Mouse (Mus musculus): ENCODE measurements at regions not wholly inside any gene's neighbourhood (a gene's known extent, or its start where the extent isn't known, plus 50 kb on each side); places are given as distances from the start of the nearest gene placed in this dataset.

DNA sequence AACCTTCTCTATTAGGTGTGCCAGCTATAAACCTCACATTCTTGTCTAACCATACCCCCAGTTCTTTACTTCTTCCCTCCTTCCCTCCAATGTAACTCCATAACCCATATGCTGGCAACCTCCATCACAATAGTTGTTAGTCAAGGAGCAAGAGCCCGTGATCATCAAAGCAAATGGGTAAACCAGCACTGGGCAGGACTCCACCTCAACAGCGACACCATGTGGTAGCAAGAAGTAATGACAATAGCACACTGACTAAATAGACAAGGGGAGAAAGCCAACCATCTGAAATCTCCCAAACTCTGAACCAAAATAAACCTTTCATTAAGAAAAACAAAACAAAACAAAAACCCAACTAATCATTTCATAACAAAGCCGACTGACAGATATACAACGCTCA is 297.8 kb downstream of the Psat1 start:
- DNase-seq (ENCODE audit: low spot score in 2 of 2): peak in 1 of 2 experiments; percentile 42

DNA sequence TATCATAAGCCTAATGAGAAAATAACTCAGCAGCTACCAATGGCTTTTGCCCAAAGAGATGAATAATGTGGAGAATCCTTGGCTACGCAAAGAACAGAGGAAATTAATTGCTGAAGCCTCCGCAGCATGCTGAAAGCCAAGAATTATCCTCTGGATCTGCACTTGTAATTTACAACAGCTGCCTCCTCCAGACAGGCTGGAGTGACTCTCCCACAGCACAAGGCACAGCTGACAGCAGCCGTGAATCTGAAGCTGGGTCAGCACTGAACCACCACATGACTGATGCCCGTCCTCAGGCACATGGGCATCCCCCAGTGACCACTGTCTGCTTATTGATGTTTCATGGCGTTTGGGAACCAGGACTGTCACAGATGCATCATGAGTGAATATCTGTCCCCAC is 299.8 kb downstream of the Psat1 start:
- peak in 1 of 2 experiments; percentile 19 for DNase-seq (ENCODE audit: low spot score in 2 of 2)

DNA sequence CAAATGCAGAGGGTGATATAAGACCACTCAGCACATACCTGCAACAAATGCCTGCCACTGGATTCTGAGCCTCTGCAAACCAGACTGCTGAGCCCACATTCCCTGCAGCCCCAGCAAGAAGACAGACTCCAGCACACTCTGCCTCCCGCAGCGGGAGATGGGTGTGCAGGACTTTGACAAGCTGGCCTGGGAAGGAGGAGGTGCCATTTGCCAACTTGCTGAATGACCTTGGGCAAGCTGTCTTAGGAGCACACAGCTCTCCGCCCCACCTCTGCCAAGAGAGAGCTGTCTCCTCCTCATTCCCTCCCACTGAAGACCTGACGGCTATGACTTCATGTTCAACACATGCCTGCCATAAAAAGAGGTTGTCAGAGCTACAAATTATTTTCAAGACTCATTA is 302.4 kb downstream of the Psat1 start:
- peak in 1 of 2 experiments; percentile 26 for DNase-seq (ENCODE audit: low spot score in 2 of 2)

DNA sequence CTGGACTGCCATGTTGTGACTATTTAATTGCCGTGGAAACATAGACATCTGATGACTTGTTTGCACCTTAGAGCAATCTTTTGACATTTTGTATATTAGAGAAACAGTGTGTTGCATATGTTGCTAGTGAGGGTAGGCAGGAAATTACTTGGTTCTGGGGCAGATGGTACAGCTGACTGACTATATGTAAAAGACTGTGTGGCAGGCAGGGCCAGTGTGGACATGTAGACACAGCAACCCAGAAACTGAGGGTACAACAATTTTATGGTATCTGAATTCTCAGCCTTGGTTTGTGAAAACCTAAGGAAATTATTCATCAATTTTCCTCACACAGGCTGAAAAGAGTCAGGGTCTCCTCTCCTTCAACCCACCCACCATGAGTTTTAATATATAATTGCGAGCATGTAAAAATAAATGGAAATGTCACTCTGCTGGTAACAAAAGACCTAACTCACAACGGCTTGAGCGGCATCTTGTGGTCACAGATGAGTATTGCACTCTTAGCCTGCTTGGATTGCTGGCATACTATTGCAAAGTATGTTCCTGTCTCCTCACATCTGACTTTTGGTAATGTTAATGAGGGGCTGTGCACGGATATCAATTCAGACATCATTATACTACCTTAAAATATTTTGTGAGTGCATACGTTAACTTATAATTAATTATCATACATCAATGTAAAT is 329.8 kb downstream of the Psat1 start:
- DNase-seq (ENCODE audit: low spot score in 2 of 2): peak; percentile 64 to 81

DNA sequence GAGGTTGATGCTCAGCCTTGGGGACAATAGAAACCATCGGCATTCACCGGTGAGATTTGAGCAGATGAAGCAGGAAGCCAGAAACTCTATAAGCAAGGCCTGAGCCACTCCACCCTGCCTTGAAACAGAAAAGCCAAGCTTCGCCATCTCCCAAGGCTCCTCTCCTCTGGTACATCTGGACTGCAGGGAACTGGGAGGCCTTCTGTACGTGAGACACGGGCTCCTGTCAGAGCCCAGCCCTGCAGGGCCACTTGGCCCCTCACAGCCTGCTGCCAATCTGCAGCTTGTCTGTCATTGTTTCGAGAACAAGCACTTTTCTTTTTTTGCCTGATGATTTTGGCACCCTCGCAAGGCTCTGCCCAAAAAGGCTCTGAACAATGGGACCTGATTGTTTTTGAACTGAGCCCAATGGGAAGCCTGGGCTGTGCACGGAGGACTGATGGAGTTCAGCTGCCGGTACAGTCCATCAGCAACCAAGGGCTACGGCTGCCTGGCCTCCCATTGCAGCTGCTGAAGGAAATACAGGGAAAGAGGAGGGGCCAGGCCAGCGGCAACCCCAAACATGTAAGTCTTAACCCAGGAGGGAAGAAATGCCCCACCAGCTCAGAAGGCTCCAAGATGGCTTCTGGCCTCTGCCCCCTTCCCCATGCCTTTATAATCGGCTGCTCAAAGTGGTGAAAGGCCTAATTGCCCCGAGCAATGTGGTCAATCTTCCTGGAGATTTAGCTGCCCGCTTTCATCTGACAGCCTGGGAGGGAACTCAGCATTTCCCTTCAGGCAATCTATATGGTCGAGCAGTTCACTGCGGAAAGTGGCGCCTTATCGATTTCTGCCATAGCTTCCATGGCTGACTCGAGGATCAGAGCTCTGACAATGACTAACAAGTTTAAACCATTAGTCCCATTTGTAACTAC is 332.2 kb downstream of the Psat1 start:
- no peak for DNase-seq (ENCODE audit: low spot score in 2 of 2)

DNA sequence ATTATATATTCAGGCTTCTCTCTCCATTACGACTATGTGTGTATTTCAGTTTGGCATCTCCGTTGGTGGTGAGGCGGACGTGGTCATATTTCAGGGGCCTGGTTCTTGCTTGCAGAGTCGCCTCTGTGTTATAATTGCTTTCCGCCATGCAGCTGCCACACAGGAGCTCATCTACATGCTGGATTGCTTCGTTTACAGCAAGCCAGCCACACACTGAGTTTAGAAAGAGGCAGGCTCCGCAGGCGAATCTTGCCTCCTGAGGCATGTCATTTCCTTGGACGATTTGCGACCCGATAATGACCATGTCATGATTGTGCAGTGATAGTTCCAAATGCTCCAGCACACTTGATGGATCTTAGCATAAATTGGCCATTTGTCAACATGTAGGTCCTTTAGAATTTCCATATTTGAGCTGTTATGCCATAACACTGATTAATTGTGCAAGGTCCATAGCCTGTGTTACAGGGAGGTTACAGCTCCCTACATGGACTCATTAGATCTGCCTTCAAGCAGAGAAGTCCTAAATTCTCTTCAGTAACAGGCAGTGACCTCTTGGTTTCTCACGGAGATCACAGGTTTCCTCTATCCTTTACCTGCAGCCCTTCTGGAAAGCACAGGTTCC is 335.9 kb downstream of the Psat1 start:
- no peak for DNase-seq (ENCODE audit: low spot score in 2 of 2)

DNA sequence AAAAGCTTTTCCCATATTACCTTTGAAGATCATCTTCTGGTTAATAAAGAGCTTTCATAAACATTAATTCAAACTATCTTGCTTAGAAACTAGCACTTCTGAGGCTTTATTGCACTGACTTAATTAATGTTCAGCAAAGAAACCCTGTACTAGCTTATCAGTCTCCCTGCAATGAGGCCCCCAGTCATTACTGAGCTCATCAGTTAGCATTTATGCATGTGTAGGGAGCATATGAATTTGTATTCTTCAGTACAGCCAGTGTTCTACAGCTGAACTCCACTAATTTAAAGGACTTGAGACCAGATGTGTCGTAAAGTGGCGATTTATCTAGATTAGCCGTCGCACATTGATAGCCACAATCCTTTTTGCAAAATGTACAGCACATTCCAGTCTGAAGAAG is 340.7 kb downstream of the Psat1 start:
- DNase-seq (ENCODE audit: low spot score in 2 of 2): no peak

DNA sequence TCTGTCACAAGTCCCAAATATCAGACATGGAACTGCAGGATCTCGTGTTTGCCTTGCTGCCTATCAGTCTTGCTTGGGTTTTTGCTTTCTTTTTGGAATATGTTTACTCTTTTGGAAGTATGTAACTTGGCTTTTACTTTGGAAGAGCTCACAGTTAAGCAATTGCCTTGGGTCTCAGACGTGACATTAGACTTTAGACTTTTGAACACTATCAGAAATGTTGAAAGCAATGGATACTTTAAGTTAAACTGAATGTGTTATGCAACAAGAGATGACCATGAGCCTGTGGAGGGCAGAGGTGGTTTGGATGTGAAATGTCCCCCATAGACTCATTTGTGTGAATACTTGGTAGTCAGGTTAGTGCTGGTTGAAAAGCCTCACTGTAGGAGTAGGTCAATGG is 354.3 kb downstream of the Psat1 start:
- DNase-seq (ENCODE audit: low spot score in 2 of 2): no peak

DNA sequence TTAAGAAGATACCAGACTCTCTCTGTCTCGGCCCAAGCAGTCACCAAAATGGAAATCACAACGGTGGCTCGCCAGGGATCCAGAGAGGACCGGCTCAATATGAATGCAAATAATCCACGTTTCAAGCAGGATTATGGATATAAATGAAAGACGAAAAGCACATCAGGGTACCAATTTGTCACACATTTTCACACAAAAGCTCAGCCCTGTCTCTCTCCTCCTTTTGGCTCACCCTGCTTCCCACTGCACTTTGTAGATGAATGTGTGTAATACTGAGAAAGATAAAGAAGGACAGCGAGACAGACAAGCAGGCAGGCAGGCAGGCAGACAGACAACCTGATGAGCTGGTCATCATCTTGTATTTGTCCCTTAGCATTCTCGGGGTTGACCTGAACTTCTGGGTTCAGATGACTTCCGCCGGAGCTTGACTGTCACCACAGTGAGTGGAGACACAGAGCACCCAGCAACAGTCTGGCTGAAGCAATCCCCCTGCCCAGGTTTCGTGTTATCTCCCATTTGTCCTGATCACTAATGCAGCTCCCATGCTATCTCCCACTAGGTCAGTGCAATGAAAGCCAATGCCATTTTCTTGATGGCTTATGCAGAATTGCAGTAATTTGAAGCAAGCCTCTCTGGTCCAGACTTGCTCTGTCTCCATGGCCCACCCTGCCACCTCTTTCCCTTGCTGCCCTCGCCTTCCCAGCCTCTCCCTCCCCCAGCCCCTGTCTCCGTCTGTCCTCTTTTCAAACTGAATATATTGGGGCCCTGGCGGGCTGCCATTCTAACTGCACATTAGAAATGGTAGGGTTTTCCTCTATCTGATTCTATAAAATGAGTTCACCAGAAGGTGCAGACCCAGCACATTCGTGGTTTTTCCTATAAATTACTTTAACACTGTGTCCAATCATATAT is 363.1 kb downstream of the Psat1 start:
- no peak for DNase-seq (ENCODE audit: low spot score in 2 of 2)

DNA sequence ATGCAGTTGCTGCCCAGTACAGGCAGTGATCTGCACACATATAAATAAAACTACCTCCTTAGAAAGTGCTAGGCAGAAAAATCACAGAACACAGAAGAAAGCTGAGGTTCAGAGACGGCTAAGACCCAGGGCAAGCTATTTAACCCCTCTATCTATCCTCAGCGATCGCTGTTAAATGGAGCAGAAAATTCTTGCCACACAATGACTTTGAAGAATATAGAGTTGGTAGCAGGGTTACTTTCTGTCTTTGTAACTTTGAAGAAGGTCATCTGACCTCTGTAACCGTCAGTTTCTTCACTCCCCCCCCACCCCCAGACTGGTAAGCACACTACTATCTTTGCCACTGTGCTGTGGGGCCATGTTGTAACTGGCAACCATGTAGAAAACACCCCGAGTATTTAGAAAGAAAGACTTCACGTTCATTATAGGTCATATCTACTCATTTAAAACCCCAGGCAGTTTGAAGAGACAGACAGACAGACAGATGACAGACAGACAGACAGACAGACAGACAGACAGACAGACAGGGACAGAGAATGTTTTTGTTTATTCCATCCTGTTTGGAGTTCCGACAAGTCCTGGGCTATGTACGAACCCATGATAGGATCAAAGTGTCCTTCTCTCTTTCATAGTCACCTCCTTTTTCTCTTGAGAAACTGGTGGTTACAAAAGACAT is 363.9 kb downstream of the Psat1 start:
- DNase-seq (ENCODE audit: low spot score in 2 of 2): no peak

DNA sequence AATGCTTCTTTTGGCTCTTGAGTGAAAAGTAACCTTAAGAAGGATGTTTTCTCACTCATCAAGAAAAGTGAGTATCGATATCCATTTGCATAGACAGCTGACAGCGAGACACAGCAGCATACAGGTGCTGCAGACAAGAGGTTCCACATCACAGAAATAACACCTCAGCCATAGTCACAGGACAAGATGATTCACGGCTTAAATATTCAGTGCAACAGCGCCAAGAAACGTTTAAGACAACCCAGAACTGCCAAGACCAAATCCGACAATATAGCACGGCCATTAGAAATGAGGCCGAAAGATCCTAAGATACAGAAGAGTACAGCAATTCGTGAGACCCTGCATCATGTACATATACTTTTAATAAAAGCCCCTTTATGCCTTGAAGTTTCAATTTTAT is 375.9 kb downstream of the Psat1 start:
- DNase-seq (ENCODE audit: low spot score in 2 of 2): no peak

DNA sequence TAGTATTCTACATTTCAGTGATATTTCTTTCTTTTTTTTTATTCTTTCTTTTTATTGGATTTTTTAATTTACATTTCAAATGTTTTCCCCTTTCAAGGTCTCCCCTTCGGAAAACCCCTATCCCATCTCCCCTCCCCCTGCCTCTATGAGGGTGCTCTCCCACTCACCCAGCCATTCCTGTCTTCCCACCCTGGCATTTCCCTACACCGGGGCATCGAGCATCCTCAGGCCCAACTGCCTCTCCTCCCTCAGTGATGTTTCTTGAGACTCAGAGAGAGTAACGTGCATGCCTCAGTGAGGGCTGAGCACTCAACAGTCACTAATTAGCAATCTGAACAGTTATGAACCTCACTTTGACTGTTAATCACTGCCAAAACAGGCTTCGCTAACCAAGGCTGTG is 385.6 kb downstream of the Psat1 start:
- no peak for DNase-seq (ENCODE audit: low spot score in 2 of 2)

DNA sequence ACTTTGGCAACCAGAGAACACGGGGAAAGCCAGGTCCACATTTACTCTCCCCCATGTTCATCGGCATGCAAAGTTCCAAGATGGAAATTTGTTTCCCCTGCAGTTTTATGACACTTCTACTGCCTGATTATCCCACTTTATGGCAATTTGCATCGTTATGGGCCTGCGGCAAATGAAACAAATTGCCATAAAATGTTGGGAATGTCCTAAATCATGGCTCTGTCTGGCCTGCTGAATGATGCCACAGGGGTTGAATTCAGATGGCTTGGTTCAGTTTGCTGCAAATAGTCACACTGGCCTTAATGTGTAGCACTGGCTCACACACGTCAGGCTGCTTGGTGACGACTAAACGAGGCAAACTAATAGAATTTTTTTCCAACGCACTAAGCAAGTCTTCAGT is 393.2 kb downstream of the Psat1 start:
- DNase-seq (ENCODE audit: low spot score in 2 of 2): no peak

DNA sequence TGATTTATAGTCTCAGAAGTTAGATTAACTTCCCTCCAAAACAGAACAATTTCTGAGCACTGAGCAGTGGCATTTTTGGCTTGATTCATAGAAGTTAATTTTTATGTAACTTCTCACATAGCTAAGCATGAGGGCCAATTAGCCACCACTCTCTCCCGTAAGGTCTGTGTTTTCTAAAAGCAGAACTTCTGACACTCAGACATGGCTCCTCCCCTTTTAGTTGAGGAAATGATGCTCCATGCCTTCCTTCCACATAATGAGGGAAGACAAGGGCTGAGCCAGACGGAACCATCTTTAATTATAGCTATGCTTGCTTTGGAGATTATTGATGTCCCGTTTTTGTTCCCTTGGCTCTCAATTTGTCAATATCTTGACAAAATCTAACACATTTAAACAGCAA is 429.3 kb downstream of the Psat1 start:
- no peak for DNase-seq (ENCODE audit: low spot score in 2 of 2)

DNA sequence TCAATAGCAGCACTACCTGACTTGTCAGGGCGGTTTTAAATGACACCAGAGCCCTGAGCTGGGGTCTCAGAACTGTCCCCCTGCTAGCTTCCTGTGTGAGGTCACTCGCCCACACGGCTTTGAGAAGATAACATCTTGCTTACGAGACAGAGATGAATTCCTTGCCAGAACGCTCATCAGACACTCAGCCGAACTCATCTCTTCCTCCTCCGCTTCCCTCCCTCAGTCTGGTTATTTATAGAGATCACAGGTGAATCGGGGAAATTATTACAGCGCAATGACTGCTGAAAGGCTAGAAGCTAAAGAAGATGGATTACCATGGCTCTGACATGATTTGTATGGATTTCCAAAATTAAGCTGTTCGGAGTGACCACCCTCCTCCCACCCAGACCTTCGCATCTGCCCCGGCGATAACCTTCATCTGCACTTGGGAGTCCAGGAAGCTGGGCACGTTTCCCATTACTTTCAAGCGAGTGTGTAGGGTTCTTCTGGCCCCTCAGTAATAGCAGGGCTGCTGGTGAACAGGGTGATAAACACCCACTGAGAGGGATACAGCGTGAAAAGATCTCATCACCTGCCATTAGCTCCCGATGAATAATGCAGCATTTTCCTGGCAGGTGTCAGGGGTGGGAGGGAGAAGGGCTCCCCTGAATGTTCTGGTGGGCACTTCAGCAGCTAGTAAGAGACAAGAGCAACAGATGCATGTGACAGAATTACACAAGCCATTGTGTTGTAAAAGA is 430.4 kb downstream of the Psat1 start:
- DNase-seq (ENCODE audit: low spot score in 2 of 2): peak; percentile 32 to 42

DNA sequence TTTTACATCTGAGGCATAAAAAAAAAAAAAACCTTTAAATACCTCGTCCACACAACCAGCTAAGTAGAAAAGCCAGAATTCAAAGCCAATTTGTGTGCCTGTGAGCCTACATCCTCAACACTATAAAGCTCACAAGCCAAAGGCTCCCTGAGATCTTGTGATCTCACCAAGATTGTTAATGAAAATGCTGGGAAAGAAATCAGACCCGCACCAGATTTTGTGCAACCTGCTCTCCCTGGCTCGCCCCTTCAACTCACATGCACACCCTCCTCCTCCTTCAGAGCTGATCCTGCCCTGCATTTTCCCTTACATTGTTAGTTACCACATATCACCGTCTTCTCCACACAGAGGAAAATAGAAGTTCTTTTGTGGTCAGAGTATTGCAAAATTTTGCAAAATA is 433.9 kb downstream of the Psat1 start:
- peak; percentile 13 to 35 for DNase-seq (ENCODE audit: low spot score in 2 of 2)

DNA sequence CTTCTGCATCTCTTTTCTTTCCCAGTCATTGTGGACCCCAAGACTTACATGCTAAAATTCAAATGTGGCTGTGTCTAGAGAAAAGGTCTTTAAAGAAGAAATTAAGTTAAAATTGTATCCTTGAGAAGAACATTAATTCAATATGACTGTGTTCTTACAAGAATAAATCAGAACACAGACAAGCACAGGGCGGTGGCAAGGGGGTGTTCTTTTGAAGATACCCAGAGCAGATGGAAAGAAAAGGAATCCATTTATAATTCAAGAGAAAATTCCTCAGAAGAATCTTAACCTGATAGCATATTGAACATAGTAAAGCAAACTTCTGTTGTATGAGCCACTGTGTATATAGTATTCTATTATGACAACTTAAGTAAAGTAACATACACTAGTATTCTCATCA is 436.7 kb downstream of the Psat1 start:
- DNase-seq (ENCODE audit: low spot score in 2 of 2): peak in 1 of 2 experiments; percentile 32

DNA sequence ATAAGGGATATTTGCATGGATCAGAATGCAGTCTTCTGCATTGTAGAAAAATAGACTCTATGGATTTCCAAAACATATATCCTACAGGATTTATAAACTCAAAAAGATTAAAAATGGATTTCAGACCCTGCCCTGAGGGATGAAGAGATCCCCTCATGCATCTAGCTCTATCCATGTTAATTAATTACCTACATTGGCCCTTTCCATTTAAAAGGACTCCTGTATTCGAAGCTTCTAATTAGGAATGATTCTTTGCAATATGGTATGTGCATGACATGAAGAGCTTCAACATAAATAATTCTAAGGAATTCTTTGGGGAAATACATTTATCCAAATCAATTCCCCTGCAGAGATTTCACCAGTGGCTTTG is 444.2 kb downstream of the Psat1 start:
- no peak for DNase-seq (ENCODE audit: low spot score in 2 of 2)

DNA sequence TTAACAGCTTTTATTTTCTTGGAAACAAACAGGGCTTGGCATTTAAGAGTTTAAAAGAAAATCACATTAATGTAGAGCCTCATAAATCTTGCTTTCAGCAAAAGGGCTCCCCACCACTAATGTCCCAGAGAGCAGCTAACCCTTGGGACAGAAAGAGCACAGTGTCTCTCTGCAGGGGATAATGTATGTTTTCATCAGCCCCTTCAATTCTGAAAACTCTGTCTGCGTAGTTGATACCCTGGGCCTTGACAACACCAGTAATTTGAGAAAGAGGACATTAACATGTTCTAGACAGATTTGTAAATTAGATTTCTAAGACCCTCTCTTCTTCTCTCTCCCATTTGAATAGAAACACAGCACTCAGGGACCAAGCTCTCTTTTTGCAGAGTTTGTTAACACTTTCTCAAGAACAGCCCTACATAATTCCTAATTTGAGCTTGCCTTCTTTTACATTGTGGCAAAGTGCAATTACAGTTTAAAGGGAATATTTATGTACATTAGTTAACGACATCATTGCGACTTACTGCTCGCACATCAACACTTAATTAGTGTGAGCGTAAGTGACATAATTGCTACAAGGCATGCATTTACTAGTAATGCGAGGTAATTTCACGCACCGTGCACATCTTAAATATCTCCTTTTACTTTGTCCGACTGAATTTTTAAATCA is 444.7 kb downstream of the Psat1 start:
- no peak for DNase-seq (ENCODE audit: low spot score in 2 of 2)

DNA sequence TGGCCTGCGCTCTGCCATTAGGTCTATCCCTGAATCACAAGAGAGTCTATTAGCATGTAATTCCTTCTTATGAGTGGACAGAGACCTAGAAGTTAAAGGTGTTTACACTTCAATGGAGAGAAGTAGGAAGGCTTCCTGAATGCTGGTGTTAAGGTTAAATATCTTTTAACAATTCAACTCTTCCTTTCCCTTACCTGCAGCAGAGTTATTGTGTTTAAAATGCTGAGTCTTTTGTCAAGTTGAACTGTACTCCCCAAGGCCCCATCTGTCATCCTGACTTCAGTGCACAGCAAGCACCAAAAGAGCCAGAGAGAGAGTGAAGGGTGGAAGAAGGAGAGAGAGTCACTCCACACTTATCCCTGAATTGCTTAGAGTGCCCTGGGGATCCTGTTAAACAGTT is 451.6 kb downstream of the Psat1 start:
- DNase-seq (ENCODE audit: low spot score in 2 of 2): no peak
